Mouse (Mus musculus): ENCODE results near the gene D230025D16Rik.
"Not testable (repeated sequence)": the region's sequence is repeated elsewhere in the genome, so short reads cannot be mapped to it uniquely, and the experiment has no call there.

D230025D16Rik gene

DNA sequence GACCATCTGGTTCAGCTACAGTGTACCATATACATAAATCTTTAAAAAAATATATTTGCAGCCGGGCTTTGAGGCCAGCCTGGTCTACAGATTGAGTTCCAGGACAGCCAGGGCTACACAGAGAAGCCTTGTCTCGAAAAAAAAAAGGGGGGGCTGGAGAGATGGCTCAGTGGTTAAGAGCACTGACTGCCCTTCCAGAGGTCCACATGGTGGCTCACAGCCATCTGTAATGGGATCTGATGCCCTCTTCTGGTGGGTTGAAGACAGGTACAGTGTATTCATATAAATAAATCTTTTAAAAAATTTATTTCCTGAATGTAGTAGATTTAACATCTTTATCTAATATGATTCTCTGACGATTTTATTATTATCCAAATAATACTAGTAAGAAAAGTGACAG lies 66.9 kb downstream of the D230025D16Rik start:
- DNase-seq (ENCODE audit: low spot score) = not testable (repeated sequence)

- DNase-seq (ENCODE audit: low spot score) = no peak
Observed at GRCm38 (mm10) chr8:105292471-105292870, 67.5 kb downstream of the D230025D16Rik start.

GRCm38 (mm10) chr8:105293405-105293804 lies 68.5 kb downstream of the D230025D16Rik start:
- peak; percentile 8 for DNase-seq (ENCODE audit: low spot score)

DNA sequence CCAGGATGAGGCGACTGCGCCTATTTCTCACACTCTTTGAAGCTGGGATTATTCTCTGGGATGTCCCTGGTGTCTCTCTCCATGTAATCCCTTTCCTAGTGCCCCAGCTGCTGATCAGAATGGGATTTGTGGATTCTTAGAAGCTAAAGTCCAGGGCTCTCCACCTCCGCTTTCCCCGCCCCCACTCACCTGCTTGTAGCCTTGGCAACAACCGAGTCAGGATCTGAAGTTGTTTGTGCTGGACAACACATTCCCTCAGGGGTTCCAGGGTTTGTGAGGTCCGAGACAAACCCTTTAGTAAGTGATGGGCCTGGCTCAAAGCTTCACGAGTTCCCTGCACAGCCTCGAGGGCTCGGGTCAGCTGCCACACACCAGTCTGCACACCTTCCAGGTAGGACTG lies 69.8 kb downstream of the D230025D16Rik start:
- DNase-seq (ENCODE audit: low spot score) = no peak

GRCm38 (mm10) chr8:105295256-105295655 lies 70.3 kb downstream of the D230025D16Rik start:
- DNase-seq (ENCODE audit: low spot score) = no peak

DNA sequence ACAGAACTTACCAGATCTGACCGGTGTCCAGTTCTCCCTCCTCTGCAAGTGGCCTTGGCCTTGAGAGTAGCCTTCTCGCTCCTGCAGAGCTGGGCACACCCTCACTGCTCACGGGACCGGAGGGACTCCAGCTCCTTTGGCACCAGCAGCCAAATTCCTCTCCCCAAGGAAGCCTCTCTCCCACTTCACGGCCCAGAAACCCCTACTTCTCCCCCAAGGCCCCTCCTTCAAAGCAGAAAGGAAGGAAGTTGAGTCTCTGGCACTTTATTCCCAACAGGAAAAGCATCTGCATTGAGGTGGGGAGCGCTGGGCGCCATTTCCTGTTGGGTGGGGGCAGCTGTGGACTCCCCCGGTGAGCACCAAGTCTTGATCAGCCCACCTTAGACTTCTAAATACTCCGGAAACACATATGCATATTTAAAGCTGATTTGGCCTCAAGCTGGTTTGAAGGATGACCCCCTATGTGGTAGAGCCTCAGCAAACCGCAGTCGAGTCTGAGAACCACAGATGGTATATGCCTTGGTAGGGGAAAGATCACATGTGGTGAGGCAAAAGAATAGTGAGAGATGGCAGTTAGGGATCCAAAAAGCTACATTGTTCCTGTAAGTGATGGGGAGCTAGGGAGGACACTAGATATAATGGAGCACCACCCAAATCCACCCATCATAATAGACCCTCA lies 71.1 kb downstream of the D230025D16Rik start, which contains the start of gene Exoc3l:
Gene Exoc3l (minus strand): TSS at position 207 of the 679 bp plus-strand sequence.
- peak; percentile 86 for DNase-seq (ENCODE audit: low spot score)

DNA sequence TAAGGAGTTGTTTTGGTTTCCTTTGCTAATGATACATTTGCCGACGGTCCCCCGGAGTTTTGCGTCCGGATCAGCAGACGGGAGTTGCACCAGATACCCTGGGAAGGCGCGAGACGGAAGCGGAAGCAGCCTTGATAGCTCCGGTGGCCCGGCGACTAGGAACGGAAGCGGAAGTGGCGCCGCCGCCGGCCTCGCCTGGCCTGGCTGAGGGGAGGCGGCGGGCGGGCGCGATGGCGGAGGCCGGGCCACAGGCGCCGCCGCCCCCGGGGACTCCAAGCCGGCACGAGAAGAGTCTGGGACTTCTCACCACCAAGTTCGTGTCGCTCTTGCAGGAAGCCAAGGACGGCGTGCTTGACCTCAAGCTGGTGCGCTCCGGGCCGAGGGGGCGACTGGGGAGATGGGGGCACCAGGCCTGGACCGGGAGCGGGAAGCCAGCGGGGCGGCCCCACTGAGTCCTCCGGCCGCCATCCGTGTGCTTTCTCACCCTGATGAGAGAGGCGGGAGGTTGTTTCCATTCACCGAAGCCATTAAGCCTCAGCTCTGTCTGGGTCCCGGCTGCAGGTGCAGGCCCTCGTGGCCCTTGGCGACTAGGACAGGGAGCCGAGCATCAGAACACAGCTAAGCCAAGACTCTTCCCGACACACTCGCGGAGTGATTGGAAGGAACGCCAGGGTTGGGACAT lies 72.7 kb downstream of the D230025D16Rik start, which contains the start of gene E2f4:
Gene E2f4 (plus strand): TSS at position 153 of the 682 bp plus-strand sequence.
- DNase-seq (ENCODE audit: low spot score) = peak; percentile 93

DNA sequence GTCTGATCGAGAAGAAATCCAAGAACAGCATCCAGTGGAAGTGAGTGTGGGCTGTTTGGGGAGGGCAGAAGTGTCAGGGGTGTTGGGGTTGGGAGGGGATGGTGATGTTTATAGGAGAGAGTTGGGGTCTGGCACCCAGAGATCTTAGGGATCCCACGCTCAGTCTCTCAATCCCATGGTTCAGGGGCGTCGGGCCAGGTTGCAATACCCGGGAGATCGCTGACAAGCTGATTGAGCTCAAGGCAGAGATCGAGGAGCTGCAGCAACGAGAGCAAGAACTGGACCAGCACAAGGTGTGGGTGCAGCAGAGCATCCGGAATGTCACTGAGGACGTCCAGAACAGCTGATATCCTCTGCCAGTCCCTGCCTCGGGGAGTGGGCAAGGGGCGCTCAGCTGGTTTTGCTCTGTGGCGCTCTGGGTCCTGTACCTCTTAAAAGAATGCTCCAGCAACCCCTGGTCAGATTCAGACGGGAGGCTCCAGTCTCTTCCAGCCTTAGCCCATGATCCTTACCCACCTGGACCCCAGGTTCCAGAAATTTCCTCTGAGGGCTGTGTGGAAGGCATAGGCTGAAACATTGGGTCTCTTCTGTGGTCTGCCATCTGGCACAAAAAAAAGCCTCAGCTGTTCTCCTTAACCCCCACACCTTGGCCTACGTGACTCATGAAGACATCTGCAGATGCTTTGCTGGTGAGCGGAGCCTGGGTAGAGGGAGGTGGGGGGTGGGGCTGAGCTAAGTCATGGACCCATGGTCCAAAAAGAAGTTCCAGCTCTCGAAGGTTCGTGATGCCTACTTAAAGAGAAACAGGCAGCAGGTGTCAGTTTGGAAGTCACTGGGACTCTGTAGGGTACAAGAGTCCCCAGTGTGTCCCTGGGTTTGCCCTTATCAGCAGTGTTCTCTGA lies 73.7 kb downstream of the D230025D16Rik start:
- no peak for DNase-seq (ENCODE audit: low spot score)

- DNase-seq (ENCODE audit: low spot score) = no peak
Observed at GRCm38 (mm10) chr8:105299962-105300361, 75.0 kb downstream of the D230025D16Rik start.
